Mouse (Mus musculus) intestine, postnatal 0 days (tissue): ENCODE measurements around the gene Zfp36l1. TPM values are rescaled to one million over a fixed set of nuclear protein-coding genes. Genes with fewer than 3 reads are reported as not detected.

Experiments
- ATAC-seq: fragments of 200-750 bp; cut with Nextera tagmentation; 2 replicates; pipeline ENCODE4 v1.8.0; 2017; ENCODE audit warnings: mild to moderate bottlenecking, moderate TSS enrichment, moderate library complexity
- H3K27ac ChIP-seq: fragments of 300-500 bp; sonication (generic); 2 replicates; pipeline ENCODE4 v1.5.1; 2014; ENCODE audit warnings: mild to moderate bottlenecking, low read depth, low read length, moderate library complexity
- H3K27me3 ChIP-seq: fragments of 300-500 bp; sonication (generic); replicated peaks from 2 replicates; pipeline ENCODE4 v1.6.1; 2014; ENCODE audit warnings: low read length, mixed read lengths; ENCODE audit not compliant: control insufficient read depth, insufficient read depth
- H3K36me3 ChIP-seq: fragments of 300-500 bp; sonication (generic); 2 replicates; pipeline ENCODE4 v1.6.1; 2014; ENCODE audit warnings: mild to moderate bottlenecking, moderate library complexity; ENCODE audit not compliant: control insufficient read depth, insufficient read depth
- H3K4me1 ChIP-seq: fragments of 300-500 bp; sonication (generic); replicated peaks from 2 replicates; pipeline ENCODE4 v1.6.1; 2014; ENCODE audit warnings: antibody characterized with exemption, low read length, mixed read lengths; ENCODE audit not compliant: control insufficient read depth, insufficient read depth
- H3K4me2 ChIP-seq: fragments of 300-500 bp; sonication (generic); replicated peaks from 2 replicates; pipeline ENCODE4 v1.6.1; 2014; ENCODE audit warnings: low read depth, mild to moderate bottlenecking, moderate library complexity
- H3K4me3 ChIP-seq: fragments of 300-500 bp; sonication (generic); 2 replicates; pipeline ENCODE4 v1.5.1; 2014; ENCODE audit warnings: low read depth, low read length
- H3K9ac ChIP-seq: fragments of 300-500 bp; sonication (generic); 2 replicates; pipeline ENCODE4 v1.6.1; 2014; ENCODE audit warnings: mild to moderate bottlenecking, low read depth, low read length
- H3K9me3 ChIP-seq: fragments of 300-500 bp; sonication (generic); 2 replicates; pipeline ENCODE4 v1.6.1; 2016; ENCODE audit warnings: mixed run types; ENCODE audit not compliant: control insufficient read depth
- CTCF ChIP-seq: sonication (generic); IDR thresholded peaks from 2 replicates; pipeline ENCODE4 v1.5.1; 2016; ENCODE audit warnings: low read depth, mild to moderate bottlenecking, control low read depth, antibody characterized with exemption, moderate library complexity
- WGBS: fragments of 180-500 bp; shearing (Covaris S2); extraction: QIAGEN DNeasy Blood & Tissue Kit; methylation state at CpG from one replicate; pipeline ENCODE4 v1.1.7; 2014; 5-methylcytosine and 5-hydroxymethylcytosine counted together
- polyA plus RNA-seq: library from polyadenylated mRNA; unstranded; fragments of >200 nt; fragmentation: Nextera tagmentation; extraction: Ambion mirVana; gene quantifications from 2 replicates; pipeline ENCODE4 v1.2.1, GENCODE M21; 2015

Gene Zfp36l1
- 77.9 and 80.7 TPM in 2 replicates for polyA plus RNA-seq

DNA sequence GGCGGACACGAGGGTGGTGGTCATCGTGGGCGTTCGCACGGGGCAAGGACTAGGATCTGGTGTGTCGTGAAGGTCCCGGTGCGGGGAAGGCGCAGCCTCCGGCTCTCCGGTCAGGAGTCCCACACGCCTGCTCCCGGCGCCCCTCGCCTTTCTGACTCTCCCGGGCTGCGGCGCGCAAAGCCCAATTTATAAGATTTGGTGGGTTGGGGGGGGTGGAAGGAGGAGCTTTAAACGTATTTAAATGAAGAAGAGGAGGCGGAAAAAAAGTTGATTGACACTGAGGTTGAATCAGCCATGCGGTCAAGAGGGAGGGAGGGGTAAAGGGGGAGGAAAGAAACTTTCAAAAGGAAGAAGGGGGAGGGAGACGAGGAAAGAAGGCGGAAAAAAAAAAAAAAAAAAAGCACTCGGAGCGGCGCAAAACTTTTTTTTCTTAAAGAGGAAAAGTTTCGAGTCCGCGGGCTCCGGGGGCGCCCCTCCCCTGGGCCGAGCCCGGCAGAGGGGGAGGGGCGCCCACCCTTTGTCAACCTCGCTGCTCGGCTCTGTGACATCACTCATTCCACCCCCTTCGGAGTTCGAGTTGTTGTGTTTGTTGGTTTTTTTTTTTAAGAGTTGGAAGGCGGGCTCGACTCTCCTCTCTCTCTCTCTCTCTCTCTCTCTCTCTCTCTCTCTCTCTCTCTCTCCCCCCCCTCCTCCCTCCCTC, at the start of gene Zfp36l1:
Gene Zfp36l1, minus strand, starts transcription at position 162 of the 700 bp plus-strand sequence.
- no peak for TF ChIP-seq CTCF
- WGBS: under 1% methylated on average over 41 of the region's 42 CpGs

DNA sequence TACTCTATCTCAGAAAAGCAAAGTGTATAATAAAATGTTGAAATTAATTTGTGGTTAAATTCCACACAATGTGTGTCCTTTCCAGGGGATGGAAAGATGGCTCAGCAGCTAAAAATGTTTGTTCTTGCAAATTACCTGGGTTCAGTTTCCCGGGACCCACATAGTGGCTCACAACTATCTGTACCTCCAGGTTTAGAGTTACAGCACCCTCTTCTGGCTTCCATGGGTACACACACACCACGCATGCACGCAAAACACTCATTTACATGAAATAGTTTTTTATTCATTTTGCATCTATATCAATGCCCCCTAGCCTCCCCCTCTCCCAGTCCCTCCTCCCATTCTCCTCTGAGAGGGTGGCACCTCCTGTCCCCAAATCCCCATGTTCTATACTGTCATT, 49.6 kb upstream of the Zfp36l1 start:
- Histone ChIP-seq H3K4me3 (no peak overlapping the region), H3K27me3 (no peaks in the 10 kb centered on the region), H3K9me3 (no peaks in the 10 kb centered on the region), H3K9ac (no peak overlapping the region), H3K4me2 (no peak overlapping the region), H3K27ac (no peak overlapping the region), H3K4me1 (no peaks in the 10 kb centered on the region), H3K36me3 (peaks cover 6% of the 10 kb centered on the region; the same call in 1 of the 2 replicates)
- 83% methylated on average over 3 of the region's 3 CpGs for WGBS
- peak; percentile 44 for TF ChIP-seq CTCF
- ATAC-seq: no peak

More for the DNA sequence above, at the start of gene Zfp36l1:
- Histone ChIP-seq H3K4me1 (no peaks in the 10 kb centered on the region), H3K27me3 (no peaks in the 10 kb centered on the region), H3K4me2 (peak within 1 kb of the TSS; percentile 90), H3K27ac (peak within 1 kb of the TSS; percentile 98), H3K36me3 (peaks cover 11% of the 10 kb centered on the region; the same call in 1 of the 2 replicates), H3K9me3 (no peaks in the 10 kb centered on the region), H3K4me3 (peak within 1 kb of the TSS; percentile 91), H3K9ac (peak within 1 kb of the TSS; percentile 93)
- peak; percentile 68 for ATAC-seq

DNA sequence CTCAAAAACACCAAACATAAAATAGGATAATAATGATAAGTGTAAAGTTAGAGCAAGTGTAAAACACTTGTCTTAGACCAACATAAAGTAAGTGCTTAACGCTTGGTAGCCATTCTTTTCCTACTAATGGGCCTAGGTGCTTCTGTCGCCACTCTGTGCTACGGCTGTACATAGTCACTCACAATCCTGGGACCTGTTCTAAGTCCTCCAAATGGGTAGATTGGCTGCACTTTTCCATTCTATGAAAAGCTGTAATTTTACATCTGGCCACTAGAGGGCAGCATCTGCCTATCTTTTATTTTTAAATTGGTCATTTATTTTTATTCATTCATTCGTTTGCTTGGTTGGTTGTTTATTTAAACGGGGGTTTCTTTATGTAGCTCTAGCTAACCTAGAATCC, 44.9 kb upstream of the Zfp36l1 start:
- no peaks in the 10 kb centered on the region for H3K27me3 ChIP-seq
- H3K4me2 ChIP-seq: no peak overlapping the region
- no peaks in the 10 kb centered on the region for H3K36me3 ChIP-seq
- 5% methylated on average over 5 of the region's 5 CpGs for WGBS
- H3K9ac ChIP-seq: no peak overlapping the region
- H3K9me3 ChIP-seq: no peaks in the 10 kb centered on the region
- no peak overlapping the region for H3K27ac ChIP-seq
- ATAC-seq: no peak
- peak; percentile 77 for TF ChIP-seq CTCF
- H3K4me3 ChIP-seq: no peak overlapping the region
- no peaks in the 10 kb centered on the region for H3K4me1 ChIP-seq

GRCm38 (mm10) chr12:80153687-80154326, 41.0 kb upstream of the Zfp36l1 start:
- no peaks in the 10 kb centered on the region for H3K27me3 ChIP-seq
- no peaks in the 10 kb centered on the region for H3K36me3 ChIP-seq
- H3K4me1 ChIP-seq: no peaks in the 10 kb centered on the region
- no peak for ATAC-seq
- no peak overlapping the region for H3K4me2 ChIP-seq
- H3K9me3 ChIP-seq: no peaks in the 10 kb centered on the region
- H3K4me3 ChIP-seq: no peak overlapping the region
- H3K27ac ChIP-seq: no peak overlapping the region
- 44% methylated on average over 10 of the region's 10 CpGs for WGBS
- peak; percentile 89 for TF ChIP-seq CTCF
- no peak overlapping the region for H3K9ac ChIP-seq

- Histone ChIP-seq H3K9me3 (no peaks in the 10 kb centered on the region), H3K4me2 (no peak overlapping the region), H3K4me1 (no peaks in the 10 kb centered on the region), H3K27ac (no peak overlapping the region), H3K4me3 (no peak overlapping the region), H3K27me3 (no peaks in the 10 kb centered on the region), H3K36me3 (no peaks in the 10 kb centered on the region), H3K9ac (no peak overlapping the region)
- TF ChIP-seq CTCF: peak; percentile 36
- 84% methylated on average over 6 of the region's 6 CpGs for WGBS
- no peak for ATAC-seq
Measured at GRCm38 (mm10) chr12:80153078-80153477, 40.3 kb upstream of the Zfp36l1 start.

- H3K9me3 ChIP-seq: no peaks in the 10 kb centered on the region
- H3K36me3 ChIP-seq: no peaks in the 10 kb centered on the region
- no peak for ATAC-seq
- H3K4me1 ChIP-seq: no peaks in the 10 kb centered on the region; the same call in 1 of the 2 replicates
- WGBS: 89% methylated on average over 6 of the region's 6 CpGs
- no peaks in the 10 kb centered on the region for H3K27me3 ChIP-seq
- peak; percentile 51 for TF ChIP-seq CTCF
- no peak overlapping the region for H3K4me2 ChIP-seq
- H3K4me3 ChIP-seq: no peak overlapping the region
- no peak overlapping the region for H3K9ac ChIP-seq
- H3K27ac ChIP-seq: no peak overlapping the region
Measured at GRCm38 (mm10) chr12:80151821-80152220, 39.0 kb upstream of the Zfp36l1 start.
